Mouse (Mus musculus): ENCODE data around the gene Prmt1. TPM values are rescaled to one million over a fixed set of nuclear protein-coding genes. Genes with fewer than 3 reads are reported as not detected.

Prmt1 gene
- polyA plus RNA-seq, 1 experiment from 2014 or later, result 706 TPM

DNA sequence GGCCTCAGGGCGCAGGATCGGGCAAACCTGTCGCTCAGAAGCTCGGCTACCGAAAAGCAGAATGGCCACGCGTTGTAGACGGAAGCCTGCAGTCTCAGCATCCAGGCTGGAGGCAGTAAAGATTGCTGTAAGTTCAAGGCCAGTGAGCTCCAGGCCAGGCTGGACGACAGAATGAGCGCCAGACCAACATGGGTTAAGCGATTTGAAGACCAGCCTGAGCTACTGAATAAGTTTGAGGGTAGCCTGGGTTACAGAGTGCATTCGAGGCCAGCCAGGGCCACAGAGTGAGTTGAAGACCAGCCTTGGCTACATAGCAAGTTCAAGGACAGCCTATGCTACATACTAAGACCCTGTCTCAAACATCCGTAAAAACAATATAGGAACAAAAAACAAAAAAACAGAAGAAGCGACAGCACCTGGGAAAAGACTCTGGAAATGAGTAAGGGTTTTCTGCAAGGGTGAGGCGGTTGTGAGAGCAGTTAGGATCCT is 11.6 kb upstream of the Prmt1 start:
- Histone ChIP-seq H3K4me3 (replicated peaks) (peak overlapping the region; percentile 58), H3K4me1 (replicated peaks) (peaks cover 33% of the 10 kb centered on the region), H3K36me3 (peaks cover 72% of the 10 kb centered on the region), H3K27ac (peak overlapping the region; percentile 90), H3K9me3 (no peaks in the 10 kb centered on the region), H3K27me3 (no peaks in the 10 kb centered on the region), H3K4me2 (peak overlapping the region; percentile 94), H3K9ac (replicated peaks) (peak overlapping the region; percentile 79)
- no peak for ATAC-seq (ENCODE audit: insufficient number of reproducible peaks, insufficient read depth, low FRiP score, low TSS enrichment, low read depth)
- 3% methylated on average over 15 of the region's 15 CpGs for WGBS

GRCm38 (mm10) chr7:44997231-44997939 is 11.0 kb upstream of the Prmt1 start, which contains the start of gene Irf3:
TSS of gene Irf3 (plus strand) at chr7:44997648.
- WGBS, result under 1% methylated on average over 43 of the region's 43 CpGs
- H3K9me3 ChIP-seq, result no peaks in the 10 kb centered on the region
- peak within 1 kb of the TSS; percentile 90 for H3K27ac ChIP-seq
- H3K9ac ChIP-seq (replicated peaks), result peak within 1 kb of the TSS; percentile 79
- peaks cover 72% of the 10 kb centered on the region for H3K36me3 ChIP-seq
- H3K4me3 ChIP-seq (replicated peaks), result peak within 1 kb of the TSS; percentile 58
- H3K4me2 ChIP-seq, result peak within 1 kb of the TSS; percentile 94
- H3K4me1 ChIP-seq (replicated peaks), result peaks cover 33% of the 10 kb centered on the region
- no peaks in the 10 kb centered on the region for H3K27me3 ChIP-seq
- ATAC-seq (ENCODE audit: insufficient number of reproducible peaks, insufficient read depth, low FRiP score, low TSS enrichment, low read depth), result peak; percentile 86

GRCm38 (mm10) chr7:44996672-44997071 is 10.3 kb upstream of the Prmt1 start:
- no peaks in the 10 kb centered on the region for H3K27me3 ChIP-seq
- peak overlapping the region; percentile 58 for H3K4me3 ChIP-seq (replicated peaks)
- peaks cover 72% of the 10 kb centered on the region for H3K36me3 ChIP-seq
- peak overlapping the region; percentile 94 for H3K4me2 ChIP-seq
- 13% methylated on average over 10 of the region's 10 CpGs for WGBS
- peaks cover 33% of the 10 kb centered on the region for H3K4me1 ChIP-seq (replicated peaks)
- H3K9me3 ChIP-seq, result no peaks in the 10 kb centered on the region
- no peak for ATAC-seq (ENCODE audit: insufficient number of reproducible peaks, insufficient read depth, low FRiP score, low TSS enrichment, low read depth)
- peak overlapping the region; percentile 82 for H3K27ac ChIP-seq
- peak overlapping the region; percentile 79 for H3K9ac ChIP-seq (replicated peaks)

- peak overlapping the region; percentile 73 for H3K4me2 ChIP-seq
- peak; percentile 7; the same call in 1 of the 2 replicates for ATAC-seq (ENCODE audit: insufficient number of reproducible peaks, insufficient read depth, low FRiP score, low TSS enrichment, low read depth)
- peak overlapping the region; percentile 96 for H3K27ac ChIP-seq
- peak overlapping the region; percentile 70 for H3K9ac ChIP-seq (replicated peaks)
- peaks cover 51% of the 10 kb centered on the region for H3K36me3 ChIP-seq
- peaks cover 38% of the 10 kb centered on the region for H3K4me1 ChIP-seq (replicated peaks)
- H3K4me3 ChIP-seq (replicated peaks), result peak overlapping the region; percentile 93
- no peaks in the 10 kb centered on the region for H3K9me3 ChIP-seq
- WGBS, result under 1% methylated on average over 29 of the region's 29 CpGs
- no peaks in the 10 kb centered on the region for H3K27me3 ChIP-seq
Observed at GRCm38 (mm10) chr7:44986879-44987718, 731 bp upstream of the Prmt1 start.

- peak overlapping the region; percentile 95 for H3K27ac ChIP-seq
- peak overlapping the region; percentile 96 for H3K9ac ChIP-seq (replicated peaks)
- peak overlapping the region; percentile 93 for H3K4me3 ChIP-seq (replicated peaks)
- no peaks in the 10 kb centered on the region for H3K27me3 ChIP-seq
- peaks cover 52% of the 10 kb centered on the region for H3K36me3 ChIP-seq
- H3K4me2 ChIP-seq, result peak overlapping the region; percentile 68
- WGBS, result under 1% methylated on average over 44 of the region's 45 CpGs
- peaks cover 38% of the 10 kb centered on the region for H3K4me1 ChIP-seq (replicated peaks)
- no peak for ATAC-seq (ENCODE audit: insufficient number of reproducible peaks, insufficient read depth, low FRiP score, low TSS enrichment, low read depth)
- H3K9me3 ChIP-seq, result no peaks in the 10 kb centered on the region
Observed at GRCm38 (mm10) chr7:44985595-44986191, 675 bp downstream of the Prmt1 start.

- Histone ChIP-seq H3K4me1 (replicated peaks) (peaks cover 38% of the 10 kb centered on the region), H3K4me3 (replicated peaks) (peak overlapping the region; percentile 93), H3K27ac (peak overlapping the region; percentile 95; the same call in 1 of the 2 replicates), H3K9ac (replicated peaks) (no peak overlapping the region), H3K9me3 (no peaks in the 10 kb centered on the region), H3K36me3 (peaks cover 52% of the 10 kb centered on the region), H3K4me2 (peak overlapping the region; percentile 68), H3K27me3 (no peaks in the 10 kb centered on the region)
- ATAC-seq (ENCODE audit: insufficient number of reproducible peaks, insufficient read depth, low FRiP score, low TSS enrichment, low read depth), result no peak
- WGBS, result 44% methylated on average over 3 of the region's 3 CpGs
Observed at GRCm38 (mm10) chr7:44984833-44985164, 1.6 kb downstream of the Prmt1 start.

DNA sequence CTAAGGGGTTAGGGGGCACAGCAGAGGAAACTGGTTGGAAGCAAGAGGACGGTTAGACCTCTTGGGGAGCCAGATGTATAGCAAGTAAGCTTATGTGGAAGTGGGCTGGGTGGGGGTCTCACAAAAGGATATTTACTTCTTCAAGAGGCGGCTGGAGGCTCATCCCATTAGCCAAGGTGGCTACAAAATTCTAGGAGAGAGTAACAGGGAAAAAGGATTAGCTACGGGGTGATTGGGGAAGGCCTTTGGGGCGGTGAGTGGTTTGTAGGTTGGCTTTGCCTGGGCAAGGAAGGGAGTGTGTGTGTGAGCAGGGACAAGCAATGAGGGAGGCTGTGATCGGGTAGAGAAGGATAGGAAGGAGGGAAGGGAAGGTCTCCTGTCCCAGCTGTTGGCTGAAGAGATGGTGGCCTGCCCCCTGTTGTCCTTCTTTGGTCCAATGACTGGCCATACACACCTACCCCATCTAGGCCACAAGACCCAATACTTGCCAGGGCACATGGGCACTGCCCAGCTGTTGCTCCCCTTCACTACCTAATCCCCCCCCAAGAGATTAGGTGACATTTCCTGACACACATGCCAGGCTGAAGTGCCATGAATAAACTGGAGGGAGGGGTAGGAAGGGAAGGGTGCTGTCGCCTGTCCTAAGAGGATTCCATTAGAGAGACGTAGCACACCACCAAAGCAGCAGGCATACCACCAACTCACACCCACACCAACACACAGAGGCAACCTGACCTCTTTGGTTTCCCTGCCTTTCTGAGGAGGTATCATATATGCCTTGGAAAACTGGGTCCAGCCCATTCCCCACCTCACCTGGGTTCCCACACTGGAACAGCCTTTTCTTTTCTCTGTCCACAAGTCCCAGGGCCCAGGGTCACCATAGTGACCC is 2.2 kb downstream of the Prmt1 start:
- WGBS, result 74% methylated on average over 7 of the region's 7 CpGs
- no peak for ATAC-seq (ENCODE audit: insufficient number of reproducible peaks, insufficient read depth, low FRiP score, low TSS enrichment, low read depth)
- Histone ChIP-seq H3K9ac (replicated peaks) (peak overlapping the region; percentile 51), H3K4me3 (replicated peaks) (peak overlapping the region; percentile 93), H3K9me3 (no peaks in the 10 kb centered on the region), H3K27me3 (no peaks in the 10 kb centered on the region), H3K4me1 (replicated peaks) (peaks cover 37% of the 10 kb centered on the region), H3K36me3 (peaks cover 52% of the 10 kb centered on the region), H3K27ac (peak overlapping the region; percentile 95; the same call in 1 of the 2 replicates), H3K4me2 (peak overlapping the region; percentile 68)

DNA sequence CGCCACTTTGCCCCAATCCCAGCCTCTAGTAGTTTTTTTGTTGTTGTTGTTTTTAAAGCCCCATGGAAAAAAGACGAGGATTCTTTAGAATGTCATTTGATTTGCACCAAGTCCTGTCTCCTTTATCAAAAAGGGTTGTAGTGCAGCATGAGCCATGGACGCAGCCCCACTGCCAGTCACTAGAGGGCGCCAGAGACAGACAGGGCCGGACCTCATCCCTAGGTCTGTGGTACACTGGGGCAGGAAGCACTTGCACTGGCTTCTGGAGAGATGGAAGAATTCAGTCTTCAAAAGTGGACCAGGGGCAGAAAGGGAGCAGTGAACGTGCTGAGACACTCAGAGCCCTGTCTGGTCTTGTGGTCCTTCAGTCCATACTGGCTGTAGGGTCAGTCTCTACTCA is 3.3 kb downstream of the Prmt1 start:
- H3K4me2 ChIP-seq, result 0 out of 2 replicates have a peak overlapping the region, but pooled peaks have one; percentile 68
- peak overlapping the region; percentile 93; the same call in 1 of the 2 replicates for H3K4me3 ChIP-seq (replicated peaks)
- H3K9ac ChIP-seq (replicated peaks), result no peak overlapping the region
- no peak for ATAC-seq (ENCODE audit: insufficient number of reproducible peaks, insufficient read depth, low FRiP score, low TSS enrichment, low read depth)
- no peaks in the 10 kb centered on the region for H3K27me3 ChIP-seq
- H3K36me3 ChIP-seq, result peaks cover 61% of the 10 kb centered on the region
- no peak overlapping the region for H3K27ac ChIP-seq
- 46% methylated on average over 6 of the region's 6 CpGs for WGBS
- no peaks in the 10 kb centered on the region for H3K9me3 ChIP-seq
- peaks cover 28% of the 10 kb centered on the region for H3K4me1 ChIP-seq (replicated peaks)

- Histone ChIP-seq H3K9ac (replicated peaks) (no peak overlapping the region), H3K4me1 (replicated peaks) (peaks cover 24% of the 10 kb centered on the region), H3K4me2 (no peak overlapping the region), H3K27ac (no peak overlapping the region), H3K27me3 (no peaks in the 10 kb centered on the region), H3K36me3 (peaks cover 77% of the 10 kb centered on the region), H3K4me3 (replicated peaks) (no peak overlapping the region), H3K9me3 (no peaks in the 10 kb centered on the region)
- no peak for ATAC-seq (ENCODE audit: insufficient number of reproducible peaks, insufficient read depth, low FRiP score, low TSS enrichment, low read depth)
- WGBS, result 93% methylated on average over 8 of the region's 8 CpGs
Observed at GRCm38 (mm10) chr7:44981539-44981938, 4.8 kb downstream of the Prmt1 start.

DNA sequence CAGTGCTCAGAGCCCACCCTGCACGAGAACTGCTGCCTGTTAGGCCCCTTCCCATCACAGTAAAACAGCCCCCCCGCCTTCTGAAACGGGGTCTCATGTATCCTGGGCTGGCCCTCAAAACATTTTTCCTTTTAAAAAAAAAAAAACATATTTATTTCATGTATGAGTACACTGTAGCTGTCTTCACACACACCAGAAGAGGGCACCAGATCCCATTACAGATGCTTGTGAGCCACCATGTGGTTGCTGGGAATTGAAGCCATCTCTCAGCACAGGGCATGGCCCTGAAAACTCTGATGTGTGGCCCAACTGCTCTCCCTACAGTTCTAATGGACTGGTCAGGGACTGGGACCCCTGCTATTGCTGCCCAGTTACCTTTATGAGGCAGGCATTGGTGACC is 8.1 kb downstream of the Prmt1 start:
- ATAC-seq (ENCODE audit: insufficient number of reproducible peaks, insufficient read depth, low FRiP score, low TSS enrichment, low read depth), result no peak
- peaks cover 14% of the 10 kb centered on the region for H3K4me1 ChIP-seq (replicated peaks)
- WGBS, result 90% methylated on average over 3 of the region's 3 CpGs
- H3K27ac ChIP-seq, result no peak overlapping the region
- H3K4me3 ChIP-seq (replicated peaks), result no peak overlapping the region
- H3K9me3 ChIP-seq, result no peaks in the 10 kb centered on the region
- peaks cover 81% of the 10 kb centered on the region for H3K36me3 ChIP-seq
- no peak overlapping the region for H3K9ac ChIP-seq (replicated peaks)
- H3K27me3 ChIP-seq, result no peaks in the 10 kb centered on the region
- no peak overlapping the region for H3K4me2 ChIP-seq
